Mouse (Mus musculus): ENCODE results near the gene Nupl1. TPM values are rescaled to one million over a fixed set of nuclear protein-coding genes. Genes with fewer than 3 reads are reported as not detected.

Nupl1 gene
- polyA plus RNA-seq, 1 experiment from 2014 or later, result not detected

GRCm38 (mm10) chr14:60252004-60253000, 1.1 kb upstream of the Nupl1 start:
- Histone ChIP-seq H3K9me3 (ENCODE audit: control insufficient read depth, low read length) (no peaks in the 10 kb centered on the region), H3K9ac (ENCODE audit: low read depth, low read length) (peak overlapping the region; percentile 82), H3K27ac (replicated peaks; ENCODE audit: low read depth, low read length) (peak overlapping the region; percentile 85), H3K27me3 (replicated peaks; ENCODE audit: control insufficient read depth, insufficient read depth, low read length) (no peaks in the 10 kb centered on the region), H3K4me1 (ENCODE audit: control insufficient read depth, insufficient read depth, low read length) (peaks cover 11% of the 10 kb centered on the region), H3K36me3 (ENCODE audit: control insufficient read depth, insufficient read depth, low read length) (no peaks in the 10 kb centered on the region), H3K4me2 (ENCODE audit: low read depth, low read length) (peak overlapping the region; percentile 85), H3K4me3 (ENCODE audit: low read depth, low read length) (peak overlapping the region; percentile 83)
- WGBS, result 17% methylated on average over 15 of the region's 15 CpGs
- peak; percentile 4 for ATAC-seq (ENCODE audit: low read depth)
- peak; percentile 38 for DNase-seq (ENCODE audit: low spot score)

GRCm38 (mm10) chr14:60250879-60251278, 352 bp downstream of the Nupl1 start:
- H3K36me3 ChIP-seq (ENCODE audit: control insufficient read depth, insufficient read depth, low read length), result no peaks in the 10 kb centered on the region
- DNase-seq (ENCODE audit: low spot score), result peak; percentile 56
- peak overlapping the region; percentile 57 for H3K4me2 ChIP-seq (ENCODE audit: low read depth, low read length)
- H3K9ac ChIP-seq (ENCODE audit: low read depth, low read length), result peak overlapping the region; percentile 90
- peak; percentile 70 for ATAC-seq (ENCODE audit: low read depth)
- H3K4me1 ChIP-seq (ENCODE audit: control insufficient read depth, insufficient read depth, low read length), result peaks cover 11% of the 10 kb centered on the region
- no peaks in the 10 kb centered on the region for H3K9me3 ChIP-seq (ENCODE audit: control insufficient read depth, low read length)
- peak overlapping the region; percentile 83 for H3K4me3 ChIP-seq (ENCODE audit: low read depth, low read length)
- H3K27ac ChIP-seq (replicated peaks; ENCODE audit: low read depth, low read length), result peak overlapping the region; percentile 85
- under 1% methylated on average over 23 of the region's 39 CpGs for WGBS
- no peaks in the 10 kb centered on the region for H3K27me3 ChIP-seq (replicated peaks; ENCODE audit: control insufficient read depth, insufficient read depth, low read length)

GRCm38 (mm10) chr14:60250366-60250765, 865 bp downstream of the Nupl1 start:
- H3K4me3 ChIP-seq (ENCODE audit: low read depth, low read length), result peak overlapping the region; percentile 83
- H3K27me3 ChIP-seq (replicated peaks; ENCODE audit: control insufficient read depth, insufficient read depth, low read length), result no peaks in the 10 kb centered on the region
- no peak for ATAC-seq (ENCODE audit: low read depth)
- no peak overlapping the region for H3K27ac ChIP-seq (replicated peaks; ENCODE audit: low read depth, low read length)
- no peaks in the 10 kb centered on the region for H3K9me3 ChIP-seq (ENCODE audit: control insufficient read depth, low read length)
- H3K4me1 ChIP-seq (ENCODE audit: control insufficient read depth, insufficient read depth, low read length), result peaks cover 11% of the 10 kb centered on the region
- WGBS, result 24% methylated on average over 8 of the region's 8 CpGs
- peak overlapping the region; percentile 57 for H3K4me2 ChIP-seq (ENCODE audit: low read depth, low read length)
- peaks cover 3% of the 10 kb centered on the region; the same call in 1 of the 2 replicates for H3K36me3 ChIP-seq (ENCODE audit: control insufficient read depth, insufficient read depth, low read length)
- H3K9ac ChIP-seq (ENCODE audit: low read depth, low read length), result peak overlapping the region; percentile 90
- DNase-seq (ENCODE audit: low spot score), result no peak

GRCm38 (mm10) chr14:60238551-60238950, 12.7 kb downstream of the Nupl1 start:
- no peak overlapping the region for H3K27ac ChIP-seq (replicated peaks; ENCODE audit: low read depth, low read length)

GRCm38 (mm10) chr14:60219886-60220285, 31.3 kb downstream of the Nupl1 start:
- Histone ChIP-seq H3K4me3 (ENCODE audit: low read depth, low read length) (no peak overlapping the region), H3K27me3 (replicated peaks; ENCODE audit: control insufficient read depth, insufficient read depth, low read length) (no peaks in the 10 kb centered on the region), H3K36me3 (ENCODE audit: control insufficient read depth, insufficient read depth, low read length) (peaks cover 28% of the 10 kb centered on the region), H3K4me2 (ENCODE audit: low read depth, low read length) (no peak overlapping the region), H3K9me3 (ENCODE audit: control insufficient read depth, low read length) (no peaks in the 10 kb centered on the region), H3K9ac (ENCODE audit: low read depth, low read length) (no peak overlapping the region), H3K27ac (replicated peaks; ENCODE audit: low read depth, low read length) (no peak overlapping the region), H3K4me1 (ENCODE audit: control insufficient read depth, insufficient read depth, low read length) (no peaks in the 10 kb centered on the region)
- DNase-seq (ENCODE audit: low spot score) (no peak), ATAC-seq (ENCODE audit: low read depth) (no peak)
- WGBS, result 90% methylated on average over 10 of the region's 10 CpGs

More at GRCm38 (mm10) chr14:60238551-60238950, 12.7 kb downstream of the Nupl1 start:
- H3K4me3 ChIP-seq (ENCODE audit: low read depth, low read length), result no peak overlapping the region
- H3K27me3 ChIP-seq (replicated peaks; ENCODE audit: control insufficient read depth, insufficient read depth, low read length), result no peaks in the 10 kb centered on the region
- H3K4me2 ChIP-seq (ENCODE audit: low read depth, low read length), result no peak overlapping the region
- H3K9ac ChIP-seq (ENCODE audit: low read depth, low read length), result no peak overlapping the region
- WGBS, result 88% methylated on average over 3 of the region's 3 CpGs
- no peaks in the 10 kb centered on the region for H3K9me3 ChIP-seq (ENCODE audit: control insufficient read depth, low read length)
- no peaks in the 10 kb centered on the region for H3K4me1 ChIP-seq (ENCODE audit: control insufficient read depth, insufficient read depth, low read length)
- H3K36me3 ChIP-seq (ENCODE audit: control insufficient read depth, insufficient read depth, low read length), result peaks cover 62% of the 10 kb centered on the region
- DNase-seq (ENCODE audit: low spot score) (no peak), ATAC-seq (ENCODE audit: low read depth) (no peak)

GRCm38 (mm10) chr14:60217616-60218015, 33.6 kb downstream of the Nupl1 start:
- Histone ChIP-seq H3K4me2 (ENCODE audit: low read depth, low read length) (no peak overlapping the region), H3K9me3 (ENCODE audit: control insufficient read depth, low read length) (no peaks in the 10 kb centered on the region), H3K9ac (ENCODE audit: low read depth, low read length) (no peak overlapping the region), H3K4me1 (ENCODE audit: control insufficient read depth, insufficient read depth, low read length) (no peaks in the 10 kb centered on the region), H3K27ac (replicated peaks; ENCODE audit: low read depth, low read length) (no peak overlapping the region), H3K4me3 (ENCODE audit: low read depth, low read length) (no peak overlapping the region), H3K27me3 (replicated peaks; ENCODE audit: control insufficient read depth, insufficient read depth, low read length) (no peaks in the 10 kb centered on the region), H3K36me3 (ENCODE audit: control insufficient read depth, insufficient read depth, low read length) (peaks cover 28% of the 10 kb centered on the region)
- DNase-seq (ENCODE audit: low spot score) (no peak), ATAC-seq (ENCODE audit: low read depth) (no peak)
- 99% methylated on average over 4 of the region's 4 CpGs for WGBS

GRCm38 (mm10) chr14:60216125-60216524, 35.1 kb downstream of the Nupl1 start:
- H3K27me3 ChIP-seq (replicated peaks; ENCODE audit: control insufficient read depth, insufficient read depth, low read length), result no peaks in the 10 kb centered on the region
- no peaks in the 10 kb centered on the region for H3K9me3 ChIP-seq (ENCODE audit: control insufficient read depth, low read length)
- no peak for ATAC-seq (ENCODE audit: low read depth)
- H3K4me1 ChIP-seq (ENCODE audit: control insufficient read depth, insufficient read depth, low read length), result no peaks in the 10 kb centered on the region
- no peak for DNase-seq (ENCODE audit: low spot score)
- H3K9ac ChIP-seq (ENCODE audit: low read depth, low read length), result no peak overlapping the region
- WGBS, result 88% methylated on average over 1 of the region's 1 CpGs
- no peak overlapping the region for H3K27ac ChIP-seq (replicated peaks; ENCODE audit: low read depth, low read length)
- peaks cover 23% of the 10 kb centered on the region for H3K36me3 ChIP-seq (ENCODE audit: control insufficient read depth, insufficient read depth, low read length)
- H3K4me2 ChIP-seq (ENCODE audit: low read depth, low read length), result no peak overlapping the region
- no peak overlapping the region for H3K4me3 ChIP-seq (ENCODE audit: low read depth, low read length)

DNA sequence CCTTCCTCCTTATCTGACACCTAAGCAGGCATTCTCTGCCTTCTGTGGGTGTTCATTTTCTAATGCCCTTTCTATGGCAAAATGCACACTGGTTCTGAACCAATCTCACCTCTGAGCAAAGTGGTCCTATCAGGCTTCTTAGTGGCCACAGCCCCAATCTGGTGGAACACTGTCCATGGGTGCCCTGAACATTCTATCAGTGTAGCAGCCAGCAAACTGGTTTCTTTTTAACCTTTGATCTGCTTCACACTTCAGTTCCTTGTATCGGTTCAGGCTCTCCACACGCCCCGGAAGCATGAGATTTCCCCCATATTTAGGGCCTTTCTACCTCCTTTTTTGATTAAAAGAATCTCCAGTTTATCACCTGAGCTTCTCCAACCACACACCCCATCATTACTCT, 36.2 kb downstream of the Nupl1 start:
- no peak overlapping the region for H3K27ac ChIP-seq (replicated peaks; ENCODE audit: low read depth, low read length)
- H3K27me3 ChIP-seq (replicated peaks; ENCODE audit: control insufficient read depth, insufficient read depth, low read length), result no peaks in the 10 kb centered on the region
- H3K4me3 ChIP-seq (ENCODE audit: low read depth, low read length), result no peak overlapping the region
- H3K9ac ChIP-seq (ENCODE audit: low read depth, low read length), result no peak overlapping the region
- DNase-seq (ENCODE audit: low spot score) (no peak), ATAC-seq (ENCODE audit: low read depth) (no peak)
- 90% methylated on average over 3 of the region's 3 CpGs for WGBS
- peaks cover 18% of the 10 kb centered on the region for H3K36me3 ChIP-seq (ENCODE audit: control insufficient read depth, insufficient read depth, low read length)
- H3K4me1 ChIP-seq (ENCODE audit: control insufficient read depth, insufficient read depth, low read length), result no peaks in the 10 kb centered on the region
- no peaks in the 10 kb centered on the region for H3K9me3 ChIP-seq (ENCODE audit: control insufficient read depth, low read length)
- no peak overlapping the region for H3K4me2 ChIP-seq (ENCODE audit: low read depth, low read length)
